Mouse (Mus musculus): Measurements from ENCODE around the gene Copz1. TPM values are rescaled to one million over a fixed set of nuclear protein-coding genes. Genes with fewer than 3 reads are reported as not detected.
A peak's percentile ranks its signal among the peaks of the same experiment; 100 is the strongest.

The Copz1 gene
- total and polyA plus RNA-seq, 3 experiments, result 80.0 to 271 (median 148) TPM

GRCm38 (mm10) chr15:103333738-103334137, 61.2 kb downstream of the Copz1 start (continued):
- TF ChIP-seq HCFC1 (IDR thresholded peaks at IDR 0.05; ENCODE audit: low read depth, low read length) (no peak), MAZ (IDR thresholded peaks at IDR 0.05; ENCODE audit: low read depth, low read length) (0 out of 2 replicates have a peak, but pooled peaks have one; percentile 12), MEF2A (IDR thresholded peaks at IDR 0.05; ENCODE audit: borderline replicate concordance, low read depth, low read length) (no peak), CHD1 (IDR thresholded peaks at IDR 0.05; ENCODE audit: low read depth, low read length) (no peak), CTCF (conservative IDR thresholded peaks at IDR 0.05 in 1 of 2, IDR thresholded peaks at IDR 0.05 in 1 of 2; ENCODE audit: low read depth in 2 of 2, low read length in 2 of 2) (no peak), ETS1 (conservative IDR thresholded peaks at IDR 0.05; ENCODE audit: low read depth, low read length) (no peak)

- peaks cover 18 to 79% of the 10 kb centered on the region in 2 experiments for H3K4me1 ChIP-seq (ENCODE audit: control insufficient read depth in 1 of 2, insufficient read depth in 2 of 2)
- no peaks in the 10 kb centered on the region for H3K27me3 ChIP-seq (replicated peaks)
- DNase-seq (ENCODE audit: extremely low read depth), result no peak
- peaks cover 0 to 7% of the 10 kb centered on the region in 2 experiments for H3K36me3 ChIP-seq (replicated peaks in 1 of 2; ENCODE audit: control insufficient read depth in 1 of 2, insufficient read depth in 1 of 2, low read length in 1 of 2)
- dilution Hi-C loops (cut with MboI; ENCODE audit: extremely low pct_ligation_motif_present, extremely low pct_unique_long_range_greater_than_20kb, low sequenced_read_pairs) (no loop called here), in situ Hi-C loops (cut with MboI; ENCODE audit: low pct_ligation_motif_present, low pct_unique_long_range_greater_than_20kb, low sequenced_read_pairs) (no loop called here)
- no peaks in the 10 kb centered on the region for H3K9me3 ChIP-seq (replicated peaks; ENCODE audit: low read length)
- TF ChIP-seq USF1 (IDR thresholded peaks at IDR 0.05; ENCODE audit: low read depth, low read length) (no peak), TBP (conservative IDR thresholded peaks at IDR 0.05; ENCODE audit: low read depth, low read length) (no peak), IRF4 (IDR thresholded peaks at IDR 0.05; ENCODE audit: low read depth, low read length) (no peak), JUND (conservative IDR thresholded peaks at IDR 0.05; ENCODE audit: low read depth, low read length) (no peak), ZMIZ1 (IDR thresholded peaks at IDR 0.05; ENCODE audit: low read depth, low read length) (no peak), HCFC1 (IDR thresholded peaks at IDR 0.05; ENCODE audit: low read depth, low read length) (no peak), MAZ (IDR thresholded peaks at IDR 0.05; ENCODE audit: low read depth, low read length) (0 out of 2 replicates have a peak, but pooled peaks have one; percentile 3), SMC3 (IDR thresholded peaks at IDR 0.05; ENCODE audit: low read depth, low read length) (no peak), CHD2 (IDR thresholded peaks at IDR 0.05; ENCODE audit: low read length) (0 out of 2 replicates have a peak, but pooled peaks have one; percentile 19), BHLHE40 (IDR thresholded peaks at IDR 0.05; ENCODE audit: low read depth, low read length) (no peak), E2F4 (IDR thresholded peaks at IDR 0.05; ENCODE audit: insufficient replicate concordance, low read depth, low read length) (no peak), CHD1 (IDR thresholded peaks at IDR 0.05; ENCODE audit: low read depth, low read length) (no peak), MEF2A (IDR thresholded peaks at IDR 0.05; ENCODE audit: borderline replicate concordance, low read depth, low read length) (no peak)
- no peaks in the 10 kb centered on the region for H3K79me2 ChIP-seq (replicated peaks; ENCODE audit: control insufficient read depth, extremely low read depth, insufficient read depth, poor library complexity, severe bottlenecking)
- peak overlapping the region in 2 of 3 experiments; percentile 39 to 59 for H3K4me3 ChIP-seq (replicated peaks in 1 of 3; ENCODE audit: low read depth in 2 of 3, low read length in 2 of 3, poor library complexity in 1 of 3)
- peak overlapping the region; percentile 64 for H3K4me2 ChIP-seq (ENCODE audit: insufficient read depth, low read depth, poor library complexity, severe bottlenecking)
- H3K9ac ChIP-seq (ENCODE audit: insufficient read depth, low read depth), result no peak overlapping the region
- H3K27ac ChIP-seq (ENCODE audit: insufficient read depth, low read depth), result no peak overlapping the region
These were observed 61.7 kb downstream of the Copz1 start for GRCm38 (mm10) chr15:103334194-103334593.

- Histone ChIP-seq H3K9ac (ENCODE audit: insufficient read depth, low read depth) (no peak overlapping the region), H3K27ac (ENCODE audit: insufficient read depth, low read depth) (no peak overlapping the region), H3K4me1 (ENCODE audit: control insufficient read depth in 1 of 2, insufficient read depth in 2 of 2) (peaks cover 20 to 80% of the 10 kb centered on the region in 2 experiments), H3K79me2 (replicated peaks; ENCODE audit: control insufficient read depth, extremely low read depth, insufficient read depth, poor library complexity, severe bottlenecking) (no peaks in the 10 kb centered on the region), H3K4me2 (ENCODE audit: insufficient read depth, low read depth, poor library complexity, severe bottlenecking) (no peak overlapping the region), H3K36me3 (replicated peaks in 1 of 2; ENCODE audit: control insufficient read depth in 1 of 2, insufficient read depth in 1 of 2, low read length in 1 of 2) (peaks cover 0 to 3% of the 10 kb centered on the region in 2 experiments), H3K4me3 (replicated peaks in 1 of 3; ENCODE audit: low read depth in 2 of 3, low read length in 2 of 3, poor library complexity in 1 of 3) (no peak overlapping the region), H3K27me3 (replicated peaks) (no peaks in the 10 kb centered on the region), H3K9me3 (replicated peaks; ENCODE audit: low read length) (no peaks in the 10 kb centered on the region)
- dilution Hi-C loops (cut with MboI; ENCODE audit: extremely low pct_ligation_motif_present, extremely low pct_unique_long_range_greater_than_20kb, low sequenced_read_pairs) (no loop called here), in situ Hi-C loops (cut with MboI; ENCODE audit: low pct_ligation_motif_present, low pct_unique_long_range_greater_than_20kb, low sequenced_read_pairs) (no loop called here)
- TF ChIP-seq POLR2AphosphoS2 (IDR thresholded peaks at IDR 0.05; ENCODE audit: low read depth, low read length) (no peak), SIN3A (IDR thresholded peaks at IDR 0.05; ENCODE audit: low read length) (no peak), HCFC1 (IDR thresholded peaks at IDR 0.05; ENCODE audit: low read depth, low read length) (no peak), SMC3 (IDR thresholded peaks at IDR 0.05; ENCODE audit: low read depth, low read length) (no peak), CHD1 (IDR thresholded peaks at IDR 0.05; ENCODE audit: low read depth, low read length) (no peak), JUND (conservative IDR thresholded peaks at IDR 0.05; ENCODE audit: low read depth, low read length) (no peak), BHLHE40 (IDR thresholded peaks at IDR 0.05; ENCODE audit: low read depth, low read length) (no peak), MAZ (IDR thresholded peaks at IDR 0.05; ENCODE audit: low read depth, low read length) (no peak), JUN (IDR thresholded peaks at IDR 0.05; ENCODE audit: insufficient read depth, low read depth, low read length) (no peak), USF1 (IDR thresholded peaks at IDR 0.05; ENCODE audit: low read depth, low read length) (no peak), GABPA (IDR thresholded peaks at IDR 0.05; ENCODE audit: insufficient replicate concordance, low read depth, low read length) (no peak), MAFK (IDR thresholded peaks at IDR 0.05; ENCODE audit: insufficient replicate concordance, low read length) (no peak), NRF1 (IDR thresholded peaks at IDR 0.05; ENCODE audit: low read depth, low read length) (no peak), ETS1 (conservative IDR thresholded peaks at IDR 0.05; ENCODE audit: low read depth, low read length) (no peak), MXI1 (IDR thresholded peaks at IDR 0.05; ENCODE audit: low read depth, low read length) (no peak), MEF2A (IDR thresholded peaks at IDR 0.05; ENCODE audit: borderline replicate concordance, low read depth, low read length) (no peak), E2F4 (IDR thresholded peaks at IDR 0.05; ENCODE audit: insufficient replicate concordance, low read depth, low read length) (no peak), EP300 (IDR thresholded peaks at IDR 0.05; ENCODE audit: low read length) (no peak), CHD2 (IDR thresholded peaks at IDR 0.05; ENCODE audit: low read length) (no peak)
- no peak for DNase-seq (ENCODE audit: extremely low read depth)
These were observed 62.5 kb downstream of the Copz1 start for GRCm38 (mm10) chr15:103335040-103335439.
